8 mouse cellular contexts compared by ENCODE assay signal in the genomic region with DNA sequence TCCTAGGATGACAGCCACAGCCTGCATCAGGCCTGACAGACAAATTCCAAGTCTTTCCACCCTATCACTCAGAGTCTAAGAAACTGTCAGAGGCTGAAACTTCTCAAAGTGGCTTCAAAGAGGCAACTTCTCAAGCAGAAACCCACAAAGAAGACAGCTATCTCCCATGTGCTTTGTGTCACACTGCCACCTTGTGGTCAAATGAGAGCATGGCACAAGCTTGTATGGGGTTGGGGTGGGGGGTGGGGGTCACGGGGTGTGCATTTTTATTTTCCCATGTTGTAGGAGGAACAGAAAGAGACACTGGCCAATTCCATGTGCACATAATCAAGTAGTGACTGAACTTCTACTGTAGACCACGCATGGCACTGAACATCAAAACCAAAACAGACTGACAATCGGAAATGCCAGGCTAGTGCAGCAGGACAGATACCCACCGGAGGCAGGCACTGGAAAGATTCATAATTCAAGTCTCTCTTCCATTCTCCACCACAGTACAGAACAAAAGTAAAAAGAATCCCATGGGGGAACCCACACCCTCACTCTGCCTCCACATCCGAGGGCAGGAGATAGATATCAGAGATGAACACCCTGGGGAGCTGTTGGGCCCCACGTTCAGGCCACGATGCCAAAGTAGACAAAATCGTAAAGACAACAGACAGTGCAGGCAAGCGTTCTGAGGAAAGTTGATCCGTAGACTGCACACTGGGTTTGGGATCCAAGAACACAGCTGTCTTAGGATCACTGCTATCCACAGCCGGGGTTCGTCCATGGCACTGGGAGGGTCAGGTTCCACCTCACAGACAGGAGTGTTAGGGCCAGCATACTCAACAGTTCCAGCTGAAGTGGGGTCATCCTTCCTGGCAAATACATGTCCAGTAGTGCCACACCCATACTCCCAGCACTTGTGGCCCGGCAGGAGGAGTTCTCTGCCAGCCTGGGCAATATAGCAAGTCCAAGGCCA. TPM values are rescaled to one million over a fixed set of nuclear protein-coding genes. Genes with fewer than 3 reads are reported as not detected.
A peak's percentile ranks its signal among the peaks of the same experiment; 100 is the strongest.
DNase-seq lines count a peak whose midpoint lies in the region; ATAC-seq and TF ChIP-seq lines count a peak whose summit lies in the region.

No protein-coding gene starts in this region.

- WGBS in lung, adult 2 months = 48% methylated on average over 13 of the region's 13 CpGs
- 73% methylated on average over 13 of the region's 13 CpGs for WGBS in midbrain, embryonic 12.5 days

- peaks cover 31% of the 10 kb centered on the region for H3K4me1 ChIP-seq in lung, adult 2 months (ENCODE audit: control insufficient read depth, insufficient read depth, low read length)
- H3K4me1 ChIP-seq in midbrain, embryonic 12.5 days = peaks cover 52% of the 10 kb centered on the region

- no peak for TF ChIP-seq POLR2A in lung, adult 2 months (IDR thresholded peaks at IDR 0.05; ENCODE audit: borderline replicate concordance, extremely low read depth, low read depth, low read length)

- peak; percentile 39; the same call in 1 of the 2 replicates for TF ChIP-seq CTCF in lung, adult 2 months (IDR thresholded peaks at IDR 0.05; ENCODE audit: insufficient read depth, low read length)

- peak; percentile 50 for ATAC-seq in granulocyte monocyte progenitor cell, adult 5-6 weeks (replicated peaks; ENCODE audit: poor library complexity, severe bottlenecking)
- ATAC-seq in midbrain, embryonic 12.5 days (ENCODE audit: low FRiP score, low read depth) = peak; percentile 23

- H3K36me3 ChIP-seq in midbrain, embryonic 12.5 days = peaks cover 25% of the 10 kb centered on the region

- H3K9ac ChIP-seq in midbrain, embryonic 12.5 days (replicated peaks) = 0 out of 2 replicates have a peak overlapping the region, but pooled peaks have one; percentile 4

- H3K4me2 ChIP-seq in midbrain, embryonic 12.5 days (replicated peaks) = no peak overlapping the region

- H3K27ac ChIP-seq in midbrain, embryonic 12.5 days (replicated peaks) = no peak overlapping the region; the same call in 1 of the 2 replicates

- H3K27me3 ChIP-seq in midbrain, embryonic 12.5 days = no peaks in the 10 kb centered on the region

- H3K9me3 ChIP-seq in midbrain, embryonic 12.5 days = no peaks in the 10 kb centered on the region

- peak; percentile 37 for DNase-seq in lung, adult 2 months
- no peak for DNase-seq in lung, adult 18-20 months
- DNase-seq in cerebellum, postnatal 14 days = peak; percentile 65 to 74
- peak; percentile 50 for DNase-seq in kidney, postnatal 14 days
- peak; percentile 44 to 67 for DNase-seq in thymus, postnatal 10 days (ENCODE audit: low spot score in 2 of 2)
- DNase-seq in adrenal gland, postnatal 4 days (ENCODE audit: low spot score in 2 of 2) = no peak

- no peak overlapping the region for H3K4me3 ChIP-seq in lung, adult 2 months (replicated peaks; ENCODE audit: extremely low read depth, low read depth, low read length)
- H3K4me3 ChIP-seq in midbrain, embryonic 12.5 days = no peak overlapping the region

RNA-seq across cellular contexts. Expression of a gene that starts 37.1 kb away (rescaled TPM):
- polyA plus RNA-seq in lung, adult 2 months (2012; rRNA removed) = 91.4 and 120 TPM in 2 replicates
- 212 and 254 TPM in 2 replicates for total RNA-seq in granulocyte monocyte progenitor cell, adult 5-6 weeks (2014; fragmentation: Nextera tagmentation)
- 209 and 233 TPM in 2 replicates for total RNA-seq in granulocyte monocyte progenitor cell, adult 5-6 weeks (2017)
- 69.5 and 76.4 TPM in 2 replicates for polyA plus RNA-seq in midbrain, embryonic 12.5 days (2016; fragmentation: Nextera tagmentation; extraction: Ambion mirVana)
- 100 to 1,000 TPM; 152 to 160 TPM for total RNA-seq in adrenal gland, postnatal 4 days (2021)

RNA-seq across cellular contexts. Expression of a gene that starts 40.9 kb away (rescaled TPM):
- 0.08 TPM in 1 of 2 replicates, not detected in the other for polyA plus RNA-seq in lung, adult 2 months (2012; rRNA removed)
- not detected in 2 replicates for total RNA-seq in granulocyte monocyte progenitor cell, adult 5-6 weeks (2014; fragmentation: Nextera tagmentation)
- not detected in 2 replicates for total RNA-seq in granulocyte monocyte progenitor cell, adult 5-6 weeks (2017)
- not detected in 2 replicates for polyA plus RNA-seq in midbrain, embryonic 12.5 days (2016; fragmentation: Nextera tagmentation; extraction: Ambion mirVana)
- not detected for total RNA-seq in adrenal gland, postnatal 4 days (2021)

Comparison
In these comparisons a context has a peak if more than half of its experiments do, and no peak if none do; other contexts are left out.
1. DNase-seq: peak in lung, adult 2 months (single experiment), cerebellum, postnatal 14 days (2 of 2), kidney, postnatal 14 days (single experiment) and thymus, postnatal 10 days (2 of 2); none in lung, adult 18-20 months (0 of 2) and adrenal gland, postnatal 4 days (0 of 2).